Mouse (Mus musculus) brain, adult 2 months (tissue): ENCODE results near the gene Tmem131.

Source experiments
- DNase-seq: peaks from one replicate; pipeline ENCODE4 v3.0.0; 2011; ENCODE audit warnings: low read depth, low spot score

Gene Tmem131

DNA sequence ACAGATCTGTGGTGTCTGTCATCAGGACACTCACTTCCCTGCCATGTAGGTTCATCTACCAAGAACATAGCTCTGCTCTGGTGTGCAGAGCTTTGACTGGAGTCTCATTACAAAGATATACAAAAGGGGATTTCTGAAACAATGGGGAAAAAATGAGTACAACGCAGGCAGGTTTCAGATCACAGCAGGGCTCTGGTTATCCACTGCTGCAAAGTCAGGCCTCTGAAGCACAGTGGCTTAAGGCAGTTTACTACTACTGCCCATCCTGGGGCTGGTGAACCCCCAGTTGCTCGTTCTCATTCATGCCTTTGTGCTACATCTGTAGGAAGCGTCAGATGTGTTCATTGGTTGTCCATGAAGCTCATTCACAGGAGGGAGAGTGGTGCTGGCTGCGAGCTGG is 57.0 kb downstream of the Tmem131 start:
- DNase-seq, result no peak

DNA sequence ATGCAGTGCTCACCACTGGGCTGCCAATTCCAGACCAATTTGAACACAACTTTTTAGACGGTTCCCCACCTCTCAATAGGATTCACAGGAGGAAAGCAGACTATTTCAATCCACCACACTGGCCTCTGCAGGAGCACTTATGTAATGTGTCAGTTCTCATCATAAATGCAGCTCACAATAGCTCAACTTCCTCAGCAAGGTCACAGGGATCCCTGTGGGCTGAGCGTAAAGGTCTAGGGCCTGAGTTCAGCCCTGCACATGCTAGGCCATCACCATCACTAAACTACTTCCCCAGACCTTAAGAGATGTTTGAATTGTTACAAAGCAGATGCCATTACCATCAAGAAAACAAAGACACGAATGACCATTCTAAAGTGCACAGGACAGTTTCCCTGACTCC is 58.9 kb downstream of the Tmem131 start:
- no peak for DNase-seq

DNA sequence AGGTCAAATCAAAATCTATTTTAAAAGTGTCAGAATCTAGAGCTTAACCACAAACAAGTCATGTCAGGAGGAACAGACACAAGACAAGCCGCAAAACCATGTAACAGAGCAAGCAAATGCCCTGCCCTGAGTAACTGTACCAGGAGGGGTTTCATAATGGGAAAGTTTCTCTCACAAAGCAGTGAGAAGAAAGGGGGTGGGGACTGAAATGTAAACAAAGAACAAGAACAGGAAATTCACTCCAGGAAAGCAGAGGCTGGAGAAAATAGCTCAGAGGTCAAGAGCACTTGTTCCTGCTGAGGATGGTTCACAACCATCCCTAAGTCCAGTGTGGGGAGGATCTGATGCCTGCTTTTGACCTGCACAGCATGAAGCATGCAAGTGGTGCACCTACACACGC is 59.7 kb downstream of the Tmem131 start:
- DNase-seq, result no peak

DNA sequence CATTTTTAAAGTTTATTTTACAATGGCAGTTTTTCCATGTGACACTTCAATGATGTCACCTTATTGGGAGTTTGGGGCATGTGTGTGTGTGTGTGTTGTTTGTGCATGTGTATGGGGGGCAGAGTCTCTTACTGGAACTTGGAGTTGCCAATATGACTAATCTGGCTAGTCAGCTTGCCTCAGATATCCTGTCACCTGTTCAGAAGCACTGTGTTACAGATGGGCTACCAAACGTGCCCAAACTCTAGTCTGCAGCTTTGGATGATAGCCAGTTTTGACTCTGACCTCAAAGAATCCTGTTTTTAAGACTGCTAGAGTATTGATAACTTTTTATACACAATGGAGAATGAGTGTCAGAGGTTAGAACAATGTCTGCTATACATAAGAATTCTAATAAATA is 64.3 kb downstream of the Tmem131 start:
- peak; percentile 80 for DNase-seq

DNA sequence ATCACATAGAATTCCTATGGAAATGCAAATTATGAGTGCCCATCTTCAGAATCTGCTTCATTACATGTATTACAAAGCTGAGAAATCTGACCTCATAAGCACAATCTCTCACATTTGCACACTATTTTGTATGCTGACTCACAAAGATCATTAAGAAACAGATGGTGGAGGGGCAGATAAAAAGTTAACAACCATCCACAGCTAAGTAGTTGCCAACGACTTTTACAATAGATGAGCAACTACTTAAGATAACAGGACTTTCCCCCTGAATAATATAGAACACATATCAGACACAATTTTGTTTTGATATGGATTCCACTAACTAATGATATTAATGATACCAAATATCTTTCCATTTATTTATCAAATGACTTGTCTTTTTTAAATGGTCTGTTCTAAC is 66.3 kb downstream of the Tmem131 start:
- DNase-seq, result no peak

DNA sequence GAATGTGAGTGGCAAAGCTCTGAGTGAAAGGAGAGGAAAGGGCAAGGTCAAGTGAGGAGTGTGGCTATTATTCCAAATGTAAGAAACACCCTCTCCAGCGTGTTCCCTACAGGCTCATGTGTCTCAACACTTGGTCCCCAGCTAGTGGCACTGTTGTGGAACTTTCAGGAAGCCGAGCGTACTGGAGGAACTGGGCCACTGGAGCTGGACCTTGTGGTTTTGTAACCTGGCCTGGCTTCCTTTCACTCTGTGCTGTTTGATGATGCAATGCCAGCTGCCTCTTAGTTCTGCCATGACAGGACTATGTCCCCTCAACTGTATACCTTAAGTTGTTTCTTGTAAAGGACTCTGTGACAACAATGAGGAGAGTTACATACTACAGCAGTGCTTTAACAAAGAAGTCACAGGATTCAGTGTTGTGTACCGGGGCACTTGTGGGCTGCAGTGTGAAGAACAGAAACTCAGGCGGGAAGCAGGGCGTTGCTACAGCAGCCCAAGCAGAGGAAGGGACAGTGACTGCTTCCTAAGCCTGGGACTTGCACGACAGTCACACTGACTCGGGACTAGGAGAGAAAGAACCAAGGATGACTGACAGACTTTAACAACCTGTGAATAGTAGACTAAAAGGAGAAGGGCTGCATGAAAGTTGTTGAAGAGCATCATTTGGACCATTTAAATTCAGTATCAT is 68.4 kb downstream of the Tmem131 start:
- peak; percentile 58 for DNase-seq

DNA sequence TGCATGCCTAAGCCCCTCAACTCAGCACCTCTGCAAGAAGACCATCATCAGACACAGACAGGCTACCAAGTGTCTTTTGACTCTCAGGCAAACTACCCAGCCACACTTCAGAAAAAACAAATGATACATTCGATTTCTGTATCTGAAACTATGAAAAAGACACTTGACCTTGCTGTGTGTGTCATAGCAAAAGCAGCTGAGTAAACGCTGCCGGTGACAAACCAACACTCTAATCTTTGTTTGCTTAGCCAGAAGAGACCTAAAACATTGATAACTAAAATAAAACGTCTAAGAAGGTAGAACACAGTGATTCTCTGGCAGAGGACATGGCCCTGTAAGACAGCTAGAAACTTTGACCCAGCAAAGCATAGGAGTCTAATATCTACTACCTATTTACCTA is 72.2 kb downstream of the Tmem131 start:
- no peak for DNase-seq

DNA sequence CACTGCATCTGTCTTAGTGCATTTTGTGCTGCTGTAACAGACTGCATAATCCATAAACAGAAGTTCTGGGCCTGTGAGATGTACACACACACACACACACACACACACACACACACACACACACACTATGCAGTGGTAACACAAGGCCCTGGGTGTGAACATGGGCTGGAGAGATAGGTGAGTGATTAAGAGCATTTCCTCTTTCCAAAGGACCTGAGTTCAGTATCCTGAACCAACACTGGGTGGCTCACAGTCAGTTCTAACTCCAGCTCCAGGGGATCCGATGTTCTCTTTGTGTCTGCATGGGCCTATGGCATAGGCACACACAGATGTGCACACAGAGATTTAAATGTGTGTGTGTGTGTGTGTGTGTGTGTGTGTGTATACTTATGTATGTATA is 72.9 kb downstream of the Tmem131 start:
- no peak for DNase-seq

DNA sequence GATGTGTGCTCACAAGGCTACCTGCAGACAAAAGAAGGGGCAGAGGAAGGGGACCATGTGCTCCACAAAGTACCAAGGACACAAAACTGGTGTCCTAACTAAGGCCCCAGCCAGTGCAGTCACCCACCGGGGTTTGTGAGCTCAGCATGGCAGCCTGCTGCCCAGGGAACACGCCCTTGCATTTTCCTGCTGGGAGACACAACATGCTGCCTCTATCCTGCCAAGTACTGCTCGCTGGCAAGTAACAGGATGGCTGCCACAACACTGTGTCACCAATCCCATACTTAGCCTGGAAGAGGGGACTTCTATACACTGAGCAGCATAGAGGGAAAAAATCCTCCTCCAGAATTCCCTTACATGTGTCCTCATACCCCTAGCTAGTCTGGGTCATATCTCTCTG is 78.7 kb downstream of the Tmem131 start:
- peak; percentile 86 for DNase-seq

DNA sequence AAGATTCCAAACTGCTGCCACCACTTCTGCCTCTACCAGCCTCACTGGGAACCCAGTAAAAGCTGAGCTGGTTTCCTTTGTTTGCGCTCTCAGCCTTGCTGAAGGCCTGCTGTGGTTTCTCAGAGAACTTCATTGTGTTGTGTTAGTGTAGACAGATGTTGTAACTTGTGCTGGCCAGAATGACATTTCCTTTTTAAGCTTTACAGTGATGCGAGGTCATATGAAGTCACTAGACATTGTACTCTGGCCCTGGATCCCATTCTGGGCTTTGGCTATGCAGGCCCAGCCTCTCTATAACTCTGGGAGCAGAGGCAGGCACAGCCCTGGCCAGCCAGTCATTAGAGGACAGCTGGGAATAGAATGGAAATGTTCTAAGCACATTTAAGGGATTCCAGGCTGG is 81.7 kb downstream of the Tmem131 start:
- no peak for DNase-seq

DNA sequence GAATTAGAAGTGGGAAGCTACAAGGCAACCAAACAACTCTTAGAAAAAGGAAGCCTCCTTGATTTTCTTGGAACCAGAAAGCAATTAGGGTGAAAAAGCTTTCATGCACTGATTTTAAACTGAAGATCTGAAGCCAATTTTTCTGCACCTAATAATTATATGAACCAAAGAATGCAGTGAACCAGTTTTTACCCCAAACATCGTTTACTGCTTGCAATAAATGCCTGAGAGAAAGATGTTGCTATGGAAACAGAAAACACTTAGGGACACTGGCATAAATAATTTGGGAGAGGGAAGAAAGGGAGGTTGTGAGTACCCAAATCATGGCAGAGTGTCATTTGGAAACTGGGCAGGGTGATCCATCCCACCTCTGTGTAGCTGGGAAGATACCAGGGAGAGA is 82.6 kb downstream of the Tmem131 start:
- DNase-seq, result peak; percentile 41

DNA sequence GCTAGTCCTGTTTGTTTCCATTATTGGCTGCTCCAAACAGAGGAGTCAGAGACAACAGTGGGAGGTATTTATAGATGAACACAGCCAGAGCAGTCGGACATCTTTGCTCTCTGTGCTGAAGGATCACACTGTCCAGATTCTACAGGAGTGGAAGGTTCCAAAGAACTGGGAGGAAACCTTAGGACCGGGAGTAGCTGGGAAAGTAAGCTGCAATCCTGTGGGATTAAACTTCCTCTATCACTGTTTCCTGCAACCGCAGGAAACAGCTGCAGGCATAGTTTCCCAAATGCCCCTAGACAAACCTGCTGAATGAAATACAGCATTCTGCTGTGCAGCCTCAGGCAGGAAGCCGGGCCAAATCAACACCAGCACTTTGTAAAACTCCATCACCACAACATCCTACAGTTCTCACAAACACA is 83.0 kb downstream of the Tmem131 start:
- DNase-seq, result peak; percentile 54

DNA sequence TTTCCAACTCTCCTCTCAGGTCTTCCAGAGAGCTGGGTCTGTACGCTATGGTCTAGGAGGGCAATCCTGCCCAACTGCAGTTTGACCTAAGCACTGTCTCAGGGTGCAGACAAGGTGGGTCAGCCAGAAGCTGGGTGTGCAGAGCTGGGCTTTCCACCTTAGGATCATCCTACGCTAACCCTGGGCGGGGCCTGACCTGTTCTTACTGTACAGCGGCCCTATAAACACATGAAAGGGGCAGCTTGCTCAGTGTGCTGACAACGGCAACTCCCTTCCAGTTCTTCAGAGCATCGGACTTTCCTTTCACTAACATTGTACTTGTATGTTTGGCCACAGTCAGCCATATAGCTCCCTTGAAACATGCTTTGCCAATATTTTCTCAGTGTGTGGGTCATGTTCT is 86.4 kb downstream of the Tmem131 start:
- no peak for DNase-seq

DNA sequence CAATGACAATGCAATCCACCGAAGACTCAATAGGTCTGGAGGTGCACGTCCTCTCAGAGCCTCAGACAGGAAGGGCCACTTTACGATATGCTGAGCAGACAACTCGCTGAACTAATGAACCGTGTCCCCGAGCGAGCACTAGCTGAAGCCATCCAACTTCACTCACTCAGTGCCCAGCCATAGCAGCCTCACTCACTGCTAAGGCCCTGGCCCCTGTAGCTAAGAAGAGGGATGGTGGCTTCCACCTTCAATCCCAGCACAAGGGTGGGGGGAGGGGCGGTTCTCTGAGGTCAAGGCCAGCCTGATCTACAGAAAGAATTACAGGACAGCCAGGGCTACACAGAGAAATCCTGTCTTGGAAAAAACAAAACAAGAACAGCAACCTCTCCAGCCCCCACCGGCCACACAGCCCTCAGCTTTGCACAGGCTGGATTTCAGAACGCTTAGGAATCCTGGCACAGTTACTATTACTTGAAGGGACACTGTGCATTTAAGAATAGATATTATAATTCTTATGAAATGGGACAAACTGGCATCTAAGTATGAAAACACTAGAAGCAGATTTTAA is 89.2 kb downstream of the Tmem131 start:
- DNase-seq, result no peak

DNA sequence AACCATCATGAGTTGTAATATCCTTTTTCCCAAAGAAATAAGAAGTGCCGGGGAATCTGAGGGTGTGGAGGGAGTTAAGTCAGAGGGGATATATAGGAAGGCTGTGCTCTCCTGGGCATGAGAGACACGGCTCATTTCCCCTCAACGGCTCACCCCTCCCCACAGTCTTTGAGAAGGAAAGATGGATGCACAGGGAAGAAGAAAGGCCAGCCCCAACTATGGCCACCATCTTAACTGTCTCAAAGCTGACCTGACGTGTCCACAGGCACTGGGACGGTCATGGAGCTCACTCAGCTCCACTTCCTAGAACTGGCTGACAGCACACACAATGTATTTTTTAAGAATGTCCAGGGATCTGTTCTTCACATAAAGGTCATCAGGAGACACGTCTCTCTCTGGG is 91.4 kb downstream of the Tmem131 start:
- DNase-seq, result no peak

DNA sequence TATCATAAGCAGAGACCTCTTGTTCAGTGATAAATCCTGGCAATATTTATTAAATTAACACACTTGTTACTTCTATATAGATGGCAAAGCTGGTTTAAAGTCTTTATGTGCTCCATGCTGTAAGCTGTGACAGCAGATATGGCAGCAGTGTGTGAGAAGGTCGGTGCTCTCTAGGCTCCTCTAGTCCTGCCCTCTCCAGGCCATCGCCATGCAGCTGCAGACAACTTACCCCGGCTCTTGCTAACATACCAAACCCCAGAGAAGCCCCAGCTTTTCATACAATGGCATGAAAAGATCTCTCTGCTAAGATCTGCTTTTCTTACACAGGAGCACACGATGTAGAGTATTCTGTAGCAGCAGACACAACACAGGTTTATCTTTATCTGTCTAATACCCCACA is 92.1 kb downstream of the Tmem131 start:
- DNase-seq, result no peak

DNA sequence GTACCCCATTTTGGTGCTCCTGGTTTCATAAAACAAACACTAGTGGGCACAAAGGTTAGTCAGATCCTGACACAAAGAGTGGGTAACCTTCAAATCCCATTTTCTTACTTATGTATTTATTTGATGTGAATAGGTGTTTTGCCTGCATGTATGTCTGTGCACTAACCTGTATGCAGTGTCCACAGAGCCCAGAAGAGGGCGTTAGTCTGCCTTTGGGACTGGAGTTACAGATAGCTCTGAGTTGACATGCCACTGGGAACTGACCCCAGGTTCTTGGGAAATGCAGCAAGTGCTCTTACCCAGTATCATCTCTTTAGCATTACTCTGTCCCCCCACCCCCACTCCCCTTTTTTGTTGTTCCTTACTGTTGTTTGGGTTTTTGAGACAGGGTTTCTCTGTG is 95.4 kb downstream of the Tmem131 start:
- no peak for DNase-seq

DNA sequence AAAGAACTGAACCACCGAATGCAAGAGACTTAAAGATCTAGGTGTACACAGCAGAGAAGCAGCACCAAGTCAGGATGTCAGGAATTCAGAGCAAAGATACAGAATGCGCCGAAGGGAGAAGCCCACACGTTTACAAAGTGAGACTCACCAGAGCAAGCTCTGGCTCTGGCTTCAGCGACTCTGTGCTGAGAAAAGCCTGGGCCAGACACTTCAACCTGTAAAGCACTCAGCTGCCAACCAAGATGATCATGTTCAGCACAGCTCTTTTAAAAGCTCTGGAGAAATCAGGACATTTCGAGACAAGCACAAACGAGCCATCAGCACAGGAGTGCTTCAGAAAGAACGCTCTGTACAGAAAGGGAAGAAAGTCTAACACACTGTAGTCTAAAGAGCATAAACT is 96.2 kb downstream of the Tmem131 start:
- peak; percentile 68 for DNase-seq

DNA sequence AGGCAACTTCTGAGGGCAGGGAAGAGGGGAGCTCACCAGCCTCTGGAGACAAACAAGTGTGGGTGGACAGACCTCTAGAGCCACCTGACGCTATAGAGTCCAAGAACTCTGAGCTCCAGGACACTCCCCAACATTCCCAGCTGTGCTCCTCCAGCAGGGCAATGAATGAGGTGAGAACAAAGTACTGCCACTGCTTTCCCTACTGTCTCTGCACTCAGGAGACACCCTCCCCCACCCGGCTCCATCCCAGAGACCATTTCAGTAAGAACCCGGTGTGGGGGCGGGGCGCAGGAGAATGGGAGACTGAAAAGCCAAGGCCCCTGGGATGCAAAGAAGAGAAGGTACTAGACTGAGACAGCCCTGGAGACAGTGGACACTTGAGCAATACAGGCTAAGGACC is 98.4 kb downstream of the Tmem131 start:
- no peak for DNase-seq

DNA sequence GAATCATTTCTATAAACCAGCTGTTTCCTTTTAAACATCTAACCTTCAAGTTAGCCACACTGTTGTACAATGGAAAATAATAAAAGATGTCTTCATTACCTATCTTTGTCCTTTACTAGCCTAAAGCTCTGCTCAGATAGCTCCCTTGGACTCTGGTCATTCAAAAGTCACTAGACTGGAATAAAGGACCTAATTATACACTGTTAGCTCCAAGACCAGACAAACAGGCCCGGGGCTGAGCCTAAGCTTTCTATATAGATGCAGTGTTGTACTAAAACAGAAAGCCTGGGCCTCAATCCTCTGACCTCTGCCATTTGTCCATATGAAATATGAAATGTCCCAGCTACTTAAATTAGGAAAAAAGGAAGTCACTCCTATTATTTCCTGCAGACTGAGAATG is 101.7 kb downstream of the Tmem131 start:
- no peak for DNase-seq

DNA sequence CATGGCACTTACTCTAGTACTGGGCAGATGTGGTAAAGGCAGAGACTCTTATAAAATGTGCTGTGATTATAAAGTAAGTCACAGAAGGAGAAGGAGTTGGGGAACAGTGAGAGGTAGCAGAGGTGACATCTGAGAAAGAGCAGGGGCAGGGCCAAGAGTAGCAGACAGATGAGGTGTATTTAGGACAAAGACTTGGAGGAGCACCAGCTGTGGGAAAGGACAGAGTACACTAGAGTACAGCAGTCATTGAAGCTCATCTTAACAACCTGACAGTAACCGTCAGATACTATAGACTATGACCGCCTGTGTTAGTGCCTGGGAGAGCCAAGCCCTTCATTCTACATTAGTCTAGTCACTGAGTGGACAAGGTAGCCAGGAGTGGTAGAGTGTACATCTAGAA is 102.5 kb downstream of the Tmem131 start:
- no peak for DNase-seq

DNA sequence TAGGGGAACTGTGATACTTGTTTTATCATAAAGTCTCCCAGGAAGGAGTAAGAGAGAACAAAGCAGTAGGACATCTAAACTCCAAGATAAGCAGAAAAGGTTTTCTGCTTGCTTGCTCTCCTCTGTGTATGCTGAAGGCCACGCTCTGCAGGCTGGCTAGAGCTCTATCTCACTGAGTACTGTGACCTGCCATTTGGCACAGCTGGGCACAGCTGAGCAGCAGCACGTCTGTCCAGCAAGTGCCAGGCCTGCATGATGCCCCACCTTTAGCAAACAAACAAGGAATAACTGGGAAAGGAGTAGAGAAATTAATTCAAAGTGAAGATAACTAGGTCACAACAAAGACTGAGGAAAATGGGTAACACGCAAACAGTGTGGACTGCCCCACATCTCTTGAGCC is 103.6 kb downstream of the Tmem131 start:
- DNase-seq, result no peak

DNA sequence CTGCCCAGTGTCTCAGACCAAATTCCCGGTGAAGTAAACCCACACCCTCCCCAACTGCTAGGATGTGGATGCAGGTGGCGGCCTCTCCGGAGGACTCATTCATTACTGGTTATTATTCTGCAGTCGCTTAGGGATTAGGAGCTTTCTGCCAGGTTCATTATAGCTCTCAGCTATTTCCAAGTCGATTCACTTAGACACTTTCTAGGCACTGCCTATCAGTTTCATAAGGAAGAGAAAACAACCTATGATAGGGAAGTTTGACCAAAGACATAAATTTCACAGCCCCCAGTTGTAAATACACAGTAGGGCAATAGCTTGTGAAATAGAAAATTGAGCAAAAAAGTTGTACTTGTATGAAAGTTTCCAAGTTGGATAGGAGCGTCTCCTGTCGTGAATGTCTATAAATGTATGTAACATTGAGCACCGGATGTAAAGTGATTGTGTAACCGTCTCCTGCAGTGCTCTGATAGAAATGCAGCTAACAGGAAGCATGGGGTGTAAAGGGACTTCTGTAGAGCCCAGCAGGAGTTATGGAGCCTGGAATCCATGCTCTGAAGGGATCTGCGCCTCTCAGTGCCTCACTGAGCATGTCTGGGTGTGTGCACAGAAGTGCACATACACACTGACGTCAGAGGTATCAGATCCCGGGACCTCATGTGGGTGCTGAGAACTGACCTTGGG is 107.1 kb downstream of the Tmem131 start:
- DNase-seq, result no peak
